Mouse (Mus musculus) midbrain, embryonic 10.5 days (tissue): Measurements from ENCODE around the gene Tnfsf11. TPM values are rescaled to one million over a fixed set of nuclear protein-coding genes. Genes with fewer than 3 reads are reported as not detected.

ENCODE experiments used
- DNase-seq: peaks from one replicate; pipeline ENCODE4 v3.0.0-alpha.2; 2017; ENCODE audit warnings: low spot score
- H3K27ac ChIP-seq: fragments of 300-500 bp; sonication (generic); replicated peaks from 2 replicates; pipeline ENCODE4 v1.5.1; 2016; ENCODE audit warnings: mild to moderate bottlenecking
- H3K27me3 ChIP-seq: fragments of 300-500 bp; sonication (generic); 2 replicates; pipeline ENCODE4 v1.6.1; 2016; ENCODE audit warnings: low read depth, mild to moderate bottlenecking; ENCODE audit not compliant: poor library complexity, severe bottlenecking
- H3K36me3 ChIP-seq: fragments of 300-500 bp; sonication (generic); 2 replicates; pipeline ENCODE4 v1.6.1; 2016; ENCODE audit warnings: mild to moderate bottlenecking, moderate library complexity
- H3K4me1 ChIP-seq: fragments of 300-500 bp; sonication (generic); 2 replicates; pipeline ENCODE4 v1.6.1; 2016
- H3K4me3 ChIP-seq: fragments of 300-500 bp; sonication (generic); 2 replicates; pipeline ENCODE4 v1.5.1; 2016; ENCODE audit warnings: mild to moderate bottlenecking, moderate library complexity
- H3K9me3 ChIP-seq: fragments of 300-500 bp; sonication (generic); replicated peaks from 2 replicates; pipeline ENCODE4 v1.6.1; 2016; ENCODE audit warnings: mild to moderate bottlenecking
- WGBS: fragments of 180-500 bp; shearing (Covaris S2); methylation state at CpG from one replicate; pipeline ENCODE4 v1.1.7; 2016; 5-methylcytosine and 5-hydroxymethylcytosine counted together
- polyA plus RNA-seq: library from polyadenylated mRNA; unstranded; fragments of >200 nt; fragmentation: Nextera tagmentation; extraction: Ambion mirVana; gene quantifications from 2 replicates; pipeline ENCODE4 v1.2.1, GENCODE M21; 2016

The Tnfsf11 gene
- polyA plus RNA-seq: 0.10 TPM in 1 of 2 replicates, not detected in the other

DNA sequence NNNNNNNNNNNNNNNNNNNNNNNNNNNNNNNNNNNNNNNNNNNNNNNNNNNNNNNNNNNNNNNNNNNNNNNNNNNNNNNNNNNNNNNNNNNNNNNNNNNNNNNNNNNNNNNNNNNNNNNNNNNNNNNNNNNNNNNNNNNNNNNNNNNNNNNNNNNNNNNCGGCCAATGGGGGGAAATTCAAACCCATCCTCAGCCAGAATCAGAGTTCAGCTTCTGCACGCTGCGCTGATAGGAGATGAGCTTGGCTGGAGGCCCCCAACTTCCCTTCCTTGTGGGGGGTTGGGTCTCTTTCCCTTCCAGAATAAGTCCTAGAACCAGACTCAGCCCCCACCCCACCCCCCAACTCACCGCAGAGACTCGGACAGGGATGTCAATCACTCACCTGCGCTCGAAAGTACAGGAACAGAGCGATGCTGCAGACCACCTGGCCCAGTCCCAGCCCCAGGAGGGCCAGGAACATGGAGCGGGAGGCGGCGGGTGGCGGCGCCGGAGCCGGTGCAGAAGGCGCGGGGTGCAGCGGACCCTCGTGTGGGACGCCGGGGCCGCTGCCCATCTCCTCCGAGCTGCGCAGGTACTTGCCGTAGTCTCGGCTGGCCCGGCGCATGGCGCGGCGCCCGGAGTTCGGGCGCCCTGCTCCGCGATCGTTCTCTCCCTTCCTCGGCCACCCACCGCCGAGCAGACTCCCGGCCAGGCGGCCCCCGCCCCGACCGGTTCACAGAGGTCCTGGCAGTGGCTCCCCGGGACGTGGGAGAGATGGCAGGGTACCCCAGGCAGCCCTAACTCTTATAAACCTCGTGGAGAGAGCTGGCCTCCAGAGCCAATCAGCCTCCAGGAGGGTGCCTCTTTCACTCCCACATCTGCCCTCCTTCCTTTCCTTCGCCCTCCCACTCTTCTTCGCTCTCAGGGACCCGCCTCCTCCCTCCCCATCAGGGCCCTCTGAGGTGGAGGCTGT, at the start of gene Tnfsf11:
TSS of gene Tnfsf11 (minus strand) at position 758 of the 952 bp plus-strand sequence.
- Histone ChIP-seq H3K27ac (peak within 1 kb of the TSS; percentile 49; the same call in 1 of the 2 replicates), H3K9me3 (no peaks in the 10 kb centered on the region), H3K36me3 (no peaks in the 10 kb centered on the region), H3K27me3 (peaks cover 41% of the 10 kb centered on the region), H3K4me1 (peaks cover 13% of the 10 kb centered on the region), H3K4me3 (peak within 1 kb of the TSS; percentile 62)
- DNase-seq: peak; percentile 30
- 1% methylated on average over 46 of the region's 51 CpGs for WGBS

- 75% methylated on average over 8 of the region's 8 CpGs for WGBS
- Histone ChIP-seq H3K27me3 (no peaks in the 10 kb centered on the region), H3K9me3 (no peaks in the 10 kb centered on the region), H3K4me3 (no peak overlapping the region), H3K4me1 (no peaks in the 10 kb centered on the region), H3K36me3 (no peaks in the 10 kb centered on the region), H3K27ac (no peak overlapping the region)
- DNase-seq: no peak
Observed at GRCm38 (mm10) chr14:78356764-78357163, 48.9 kb upstream of the Tnfsf11 start.

DNA sequence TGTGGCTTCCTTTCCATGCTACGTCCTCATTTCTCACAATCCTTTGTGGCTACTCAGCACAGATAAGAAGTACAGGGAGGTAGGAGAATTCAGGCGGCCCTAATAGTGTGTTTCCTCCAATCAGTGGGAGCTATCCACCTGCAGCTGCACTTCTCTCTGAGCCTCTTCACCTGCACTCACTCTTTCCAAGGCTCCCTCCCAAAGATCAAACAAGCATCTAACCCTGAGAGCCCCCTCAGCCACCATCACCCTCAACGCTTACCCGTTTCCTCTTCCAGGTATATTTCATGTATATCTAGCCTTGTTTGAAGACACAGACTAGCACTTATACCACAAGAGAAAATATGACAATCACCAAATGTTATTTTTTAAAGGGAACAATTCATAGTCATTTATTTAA, 47.5 kb upstream of the Tnfsf11 start:
- no peaks in the 10 kb centered on the region for H3K27me3 ChIP-seq
- H3K9me3 ChIP-seq: no peaks in the 10 kb centered on the region
- no peak for DNase-seq
- no peaks in the 10 kb centered on the region for H3K4me1 ChIP-seq
- no peaks in the 10 kb centered on the region for H3K36me3 ChIP-seq
- 81% methylated on average over 4 of the region's 4 CpGs for WGBS
- H3K4me3 ChIP-seq: no peak overlapping the region
- H3K27ac ChIP-seq: no peak overlapping the region

GRCm38 (mm10) chr14:78352865-78353264, 45.0 kb upstream of the Tnfsf11 start:
- WGBS: 86% methylated on average over 4 of the region's 4 CpGs
- H3K4me3 ChIP-seq: no peak overlapping the region
- no peak for DNase-seq

GRCm38 (mm10) chr14:78351544-78351943, 43.7 kb upstream of the Tnfsf11 start:
- Histone ChIP-seq H3K4me1 (no peaks in the 10 kb centered on the region), H3K9me3 (no peaks in the 10 kb centered on the region), H3K27me3 (no peaks in the 10 kb centered on the region), H3K27ac (no peak overlapping the region), H3K36me3 (no peaks in the 10 kb centered on the region), H3K4me3 (no peak overlapping the region)
- no peak for DNase-seq
- WGBS: 93% methylated on average over 7 of the region's 7 CpGs

More at GRCm38 (mm10) chr14:78352865-78353264, 45.0 kb upstream of the Tnfsf11 start:
- Histone ChIP-seq H3K27me3 (no peaks in the 10 kb centered on the region), H3K4me1 (no peaks in the 10 kb centered on the region), H3K9me3 (no peaks in the 10 kb centered on the region), H3K36me3 (no peaks in the 10 kb centered on the region), H3K27ac (no peak overlapping the region)

- H3K27me3 ChIP-seq: no peaks in the 10 kb centered on the region
- H3K27ac ChIP-seq: no peak overlapping the region
- no peaks in the 10 kb centered on the region for H3K4me1 ChIP-seq
- H3K4me3 ChIP-seq: no peak overlapping the region
- 90% methylated on average over 2 of the region's 2 CpGs for WGBS
- DNase-seq: no peak
- no peaks in the 10 kb centered on the region for H3K9me3 ChIP-seq
- H3K36me3 ChIP-seq: no peaks in the 10 kb centered on the region
Observed at GRCm38 (mm10) chr14:78347715-78348114, 39.9 kb upstream of the Tnfsf11 start.

DNA sequence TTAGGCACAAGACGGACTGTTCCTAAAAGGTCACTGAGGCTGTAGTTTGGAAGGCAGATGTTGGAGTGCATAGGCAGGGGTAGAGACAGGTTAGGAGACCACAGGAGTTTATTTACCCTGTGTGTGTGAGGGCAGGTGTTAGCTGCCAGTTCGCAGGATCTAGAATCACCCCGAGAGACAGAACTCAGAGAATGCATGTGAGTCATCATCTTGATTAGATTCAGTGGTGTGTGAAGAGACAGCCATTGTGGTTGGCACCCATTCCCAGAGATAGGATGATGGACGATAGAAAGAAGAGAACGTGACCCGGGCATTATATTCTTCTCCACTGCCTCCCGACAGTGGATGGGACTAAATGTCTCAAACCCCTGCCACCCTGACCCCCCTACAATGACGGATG, 35.2 kb upstream of the Tnfsf11 start:
- H3K4me1 ChIP-seq: no peaks in the 10 kb centered on the region
- H3K36me3 ChIP-seq: no peaks in the 10 kb centered on the region
- H3K4me3 ChIP-seq: no peak overlapping the region
- no peak overlapping the region for H3K27ac ChIP-seq
- no peaks in the 10 kb centered on the region for H3K27me3 ChIP-seq
- no peaks in the 10 kb centered on the region for H3K9me3 ChIP-seq
- 79% methylated on average over 8 of the region's 8 CpGs for WGBS
- no peak for DNase-seq

DNA sequence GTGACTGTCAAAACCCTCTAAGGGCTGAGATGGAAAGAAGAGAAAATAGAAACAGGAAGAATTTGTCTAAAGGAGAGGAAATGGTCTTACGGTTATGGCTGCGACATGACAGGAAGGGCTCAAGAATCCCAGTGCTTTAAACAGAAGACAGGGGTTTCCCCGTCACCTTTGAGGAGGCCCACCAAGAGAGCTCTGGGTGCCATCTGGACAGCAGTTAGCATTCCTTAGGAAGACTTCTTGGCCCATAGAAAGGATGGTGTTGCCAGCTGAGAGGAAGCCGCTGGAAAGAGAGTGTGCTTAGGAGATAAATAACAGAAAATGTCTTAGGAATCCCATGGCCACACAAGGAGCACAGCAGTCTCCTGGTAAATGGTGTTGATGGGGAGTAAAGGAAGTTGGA, 34.3 kb upstream of the Tnfsf11 start:
- H3K27ac ChIP-seq: no peak overlapping the region
- H3K4me1 ChIP-seq: no peaks in the 10 kb centered on the region
- no peaks in the 10 kb centered on the region for H3K36me3 ChIP-seq
- WGBS: 90% methylated on average over 4 of the region's 4 CpGs
- DNase-seq: no peak
- H3K4me3 ChIP-seq: no peak overlapping the region
- H3K9me3 ChIP-seq: no peaks in the 10 kb centered on the region
- H3K27me3 ChIP-seq: no peaks in the 10 kb centered on the region

DNA sequence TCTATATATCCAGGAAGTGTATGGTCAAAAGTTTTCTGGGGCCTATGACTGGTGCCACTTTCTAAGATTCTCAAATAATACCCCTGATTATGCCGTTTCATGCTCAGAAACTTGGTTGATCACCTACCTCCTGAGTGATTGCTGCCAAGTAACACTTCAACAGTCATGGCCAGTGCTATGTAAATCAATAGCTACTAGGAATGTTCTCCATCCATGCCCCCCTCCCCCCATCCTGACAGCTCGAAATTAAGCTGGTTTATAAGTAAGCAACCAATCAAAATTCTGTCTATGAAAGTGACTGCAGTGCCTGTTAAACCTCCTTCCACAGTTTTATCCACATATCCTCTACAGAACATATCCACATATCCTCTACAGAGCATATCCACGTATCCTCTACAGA, 25.5 kb upstream of the Tnfsf11 start:
- WGBS: 89% methylated on average over 3 of the region's 3 CpGs
- no peaks in the 10 kb centered on the region for H3K9me3 ChIP-seq
- no peak overlapping the region for H3K4me3 ChIP-seq
- H3K4me1 ChIP-seq: no peaks in the 10 kb centered on the region
- no peak overlapping the region for H3K27ac ChIP-seq
- no peak for DNase-seq
- no peaks in the 10 kb centered on the region for H3K27me3 ChIP-seq
- H3K36me3 ChIP-seq: no peaks in the 10 kb centered on the region

- Histone ChIP-seq H3K9me3 (no peaks in the 10 kb centered on the region), H3K27ac (no peak overlapping the region), H3K36me3 (no peaks in the 10 kb centered on the region), H3K27me3 (no peaks in the 10 kb centered on the region), H3K4me3 (no peak overlapping the region), H3K4me1 (no peaks in the 10 kb centered on the region)
- WGBS: 84% methylated on average over 7 of the region's 7 CpGs
- DNase-seq: no peak
Observed at GRCm38 (mm10) chr14:78331368-78331767, 23.5 kb upstream of the Tnfsf11 start.

DNA sequence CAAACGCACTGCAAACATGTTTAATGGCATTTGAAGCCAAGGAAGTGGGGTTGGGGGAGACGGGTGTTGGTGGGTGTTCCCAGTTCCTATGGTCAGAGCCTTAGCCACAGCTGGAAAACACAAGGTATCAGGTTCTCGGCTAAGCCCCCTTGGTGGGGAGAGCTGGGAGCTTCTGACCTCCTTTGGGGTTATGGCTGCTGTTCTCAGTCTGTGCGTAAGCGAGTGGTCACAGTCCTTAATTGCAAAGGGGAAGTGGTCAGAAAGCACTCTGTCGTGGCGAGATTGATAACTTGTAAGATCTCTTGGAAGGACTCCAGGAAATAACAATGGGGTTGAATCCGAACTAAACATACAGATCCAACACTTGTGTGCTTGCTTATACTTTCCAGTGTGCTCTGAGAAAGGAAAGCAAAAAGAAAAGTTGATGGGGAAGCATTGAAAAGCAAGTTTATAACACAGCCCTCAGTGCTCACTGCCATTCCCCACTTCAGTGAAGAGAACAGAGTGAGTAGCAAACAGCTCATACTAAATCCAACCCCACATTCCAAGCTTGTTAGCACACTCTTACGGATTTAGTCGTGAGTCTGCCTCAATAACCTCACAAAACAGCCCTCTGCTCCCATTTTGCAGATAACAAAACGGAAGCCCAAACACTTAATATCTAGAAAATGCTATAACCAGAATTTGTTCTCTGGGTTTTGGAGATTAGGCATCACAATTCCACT, 22.9 kb upstream of the Tnfsf11 start:
- H3K9me3 ChIP-seq: no peaks in the 10 kb centered on the region
- no peak overlapping the region for H3K4me3 ChIP-seq
- H3K36me3 ChIP-seq: no peaks in the 10 kb centered on the region
- no peaks in the 10 kb centered on the region for H3K4me1 ChIP-seq
- no peak for DNase-seq
- H3K27ac ChIP-seq: no peak overlapping the region
- no peaks in the 10 kb centered on the region for H3K27me3 ChIP-seq
- 60% methylated on average over 11 of the region's 11 CpGs for WGBS

GRCm38 (mm10) chr14:78329765-78330451, 22.1 kb upstream of the Tnfsf11 start:
- Histone ChIP-seq H3K9me3 (no peaks in the 10 kb centered on the region), H3K36me3 (no peaks in the 10 kb centered on the region), H3K27me3 (no peaks in the 10 kb centered on the region), H3K4me1 (no peaks in the 10 kb centered on the region), H3K27ac (no peak overlapping the region), H3K4me3 (no peak overlapping the region)
- 86% methylated on average over 8 of the region's 8 CpGs for WGBS
- DNase-seq: no peak
